Mouse (Mus musculus) myocyte (in vitro differentiated cells): ENCODE measurements around the gene Trim11. TPM values are rescaled to one million over a fixed set of nuclear protein-coding genes. Genes with fewer than 3 reads are reported as not detected.
A peak's percentile ranks its signal among the peaks of the same experiment; 100 is the strongest.

Source experiments
- H3K27me3 ChIP-seq: one replicate; pipeline ENCODE4 v1.6.1; 2011; ENCODE audit not compliant: control insufficient read depth, insufficient read depth, insufficient read length
- H3K36me3 ChIP-seq: one replicate; pipeline ENCODE4 v1.6.1; 2011; ENCODE audit not compliant: control insufficient read depth, insufficient read depth
- H3K4me2 ChIP-seq: one replicate; pipeline ENCODE4 v1.6.1; 2011; ENCODE audit warnings: low read depth, control low read depth
- H3K4me3 ChIP-seq: one replicate; pipeline ENCODE4 v1.5.1; 2011; ENCODE audit warnings: mild to moderate bottlenecking, control low read depth, moderate library complexity
- H3K79me2 ChIP-seq: one replicate; pipeline ENCODE4 v1.6.1; 2011; ENCODE audit not compliant: control insufficient read depth, insufficient read depth
- H3ac ChIP-seq: one replicate; pipeline ENCODE4 v1.6.1; 2011; ENCODE audit not compliant: control insufficient read depth, insufficient read length
- CEBPB ChIP-seq: IDR thresholded peaks from 2 replicates; pipeline ENCODE4 v1.6.1; 2011; ENCODE audit warnings: mild to moderate bottlenecking, moderate library complexity; ENCODE audit not compliant: poor library complexity, insufficient read depth, severe bottlenecking
- E2F4 ChIP-seq: IDR thresholded peaks from one replicate; pipeline ENCODE4 v1.6.1; 2011; ENCODE audit warnings: mild to moderate bottlenecking, control low read depth, moderate library complexity; ENCODE audit not compliant: insufficient read depth
- MAX ChIP-seq: IDR thresholded peaks from one replicate; pipeline ENCODE4 v1.6.1; 2011; ENCODE audit warnings: low read depth, mild to moderate bottlenecking, control low read depth
- MYOD1 ChIP-seq, 3 experiments: IDR thresholded peaks; one replicate each; pipeline ENCODE4 v1.6.1; 2011; ENCODE audit warnings: control low read depth in 2 of 3, low read depth in 2 of 3, mild to moderate bottlenecking in 2 of 3, moderate library complexity in 1 of 3; ENCODE audit not compliant: insufficient read length in 2 of 3, control insufficient read depth in 1 of 3
- MYOG ChIP-seq, 3 experiments: IDR thresholded peaks; one replicate each; pipeline ENCODE4 v1.6.1; 2011; ENCODE audit warnings: control low read depth in 2 of 3, low read depth in 2 of 3, mild to moderate bottlenecking in 2 of 3; ENCODE audit not compliant: insufficient read length in 2 of 3, control insufficient read depth in 1 of 3, insufficient read depth in 1 of 3
- POLR2A ChIP-seq: IDR thresholded peaks from one replicate; pipeline ENCODE4 v1.6.1; 2011; ENCODE audit warnings: low read depth, mild to moderate bottlenecking, control low read depth, moderate library complexity; ENCODE audit not compliant: insufficient read length
- POLR2AphosphoS2 ChIP-seq: IDR thresholded peaks from one replicate; pipeline ENCODE4 v1.6.1; 2011; ENCODE audit warnings: low read depth, control low read depth; ENCODE audit not compliant: insufficient read length
- REST ChIP-seq: IDR thresholded peaks from one replicate; pipeline ENCODE4 v1.6.1; 2011; ENCODE audit warnings: mild to moderate bottlenecking, control low read depth, moderate library complexity; ENCODE audit not compliant: insufficient read depth, insufficient read length
- SRF ChIP-seq: IDR thresholded peaks from one replicate; pipeline ENCODE4 v1.6.1; 2011; ENCODE audit warnings: low read depth; ENCODE audit not compliant: control insufficient read depth, insufficient read length
- TCF12 ChIP-seq: IDR thresholded peaks from one replicate; pipeline ENCODE4 v1.6.1; 2011; ENCODE audit warnings: mild to moderate bottlenecking, control low read depth; ENCODE audit not compliant: poor library complexity, insufficient read depth, severe bottlenecking
- TCF3 ChIP-seq: IDR thresholded peaks from one replicate; pipeline ENCODE4 v1.6.1; 2011; ENCODE audit warnings: low read depth, control low read depth; ENCODE audit not compliant: insufficient read length
- USF1 ChIP-seq: IDR thresholded peaks from one replicate; pipeline ENCODE4 v1.6.1; 2011; ENCODE audit warnings: low read depth, mild to moderate bottlenecking, control low read depth, moderate library complexity
- polyA plus RNA-seq: library from polyadenylated mRNA; unstranded; fragments of >200 nt; fragmentation: generic; extraction: Trizol; gene quantifications from one replicate; pipeline ENCODE4 v1.2.1, GENCODE M21; 2012; ENCODE audit warnings: missing spikeins

The Trim11 gene
- polyA plus RNA-seq, 1 experiment: 19.3 TPM

DNA sequence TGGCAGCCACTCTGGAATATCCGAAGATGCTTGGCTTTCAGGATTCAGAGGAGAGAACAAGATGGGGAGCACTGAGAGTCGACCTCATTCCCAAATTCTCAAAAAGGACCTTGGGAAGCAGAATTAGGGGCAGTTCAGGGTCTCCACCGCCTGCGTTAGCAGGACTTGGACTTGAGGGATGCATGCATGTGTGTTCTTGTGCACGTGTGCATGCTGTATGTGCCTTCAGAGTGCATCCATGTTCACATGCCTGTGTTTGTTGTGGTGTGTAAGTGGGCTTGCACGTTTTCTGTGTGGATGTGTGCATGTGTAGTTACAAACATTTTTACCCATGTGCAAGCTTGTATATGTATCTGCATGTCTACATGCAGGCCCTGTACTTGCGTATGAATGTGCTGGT lies 13.7 kb upstream of the Trim11 start:
- Histone ChIP-seq H3K36me3 (no peaks in the 10 kb centered on the region), H3K79me2 (no peaks in the 10 kb centered on the region), H3K27me3 (no peaks in the 10 kb centered on the region), H3K4me3 (no peak overlapping the region), H3K4me2 (no peak overlapping the region), H3ac (no peak overlapping the region)
- TF ChIP-seq E2F4: no peak
- TF ChIP-seq POLR2AphosphoS2: peak; percentile 55

DNA sequence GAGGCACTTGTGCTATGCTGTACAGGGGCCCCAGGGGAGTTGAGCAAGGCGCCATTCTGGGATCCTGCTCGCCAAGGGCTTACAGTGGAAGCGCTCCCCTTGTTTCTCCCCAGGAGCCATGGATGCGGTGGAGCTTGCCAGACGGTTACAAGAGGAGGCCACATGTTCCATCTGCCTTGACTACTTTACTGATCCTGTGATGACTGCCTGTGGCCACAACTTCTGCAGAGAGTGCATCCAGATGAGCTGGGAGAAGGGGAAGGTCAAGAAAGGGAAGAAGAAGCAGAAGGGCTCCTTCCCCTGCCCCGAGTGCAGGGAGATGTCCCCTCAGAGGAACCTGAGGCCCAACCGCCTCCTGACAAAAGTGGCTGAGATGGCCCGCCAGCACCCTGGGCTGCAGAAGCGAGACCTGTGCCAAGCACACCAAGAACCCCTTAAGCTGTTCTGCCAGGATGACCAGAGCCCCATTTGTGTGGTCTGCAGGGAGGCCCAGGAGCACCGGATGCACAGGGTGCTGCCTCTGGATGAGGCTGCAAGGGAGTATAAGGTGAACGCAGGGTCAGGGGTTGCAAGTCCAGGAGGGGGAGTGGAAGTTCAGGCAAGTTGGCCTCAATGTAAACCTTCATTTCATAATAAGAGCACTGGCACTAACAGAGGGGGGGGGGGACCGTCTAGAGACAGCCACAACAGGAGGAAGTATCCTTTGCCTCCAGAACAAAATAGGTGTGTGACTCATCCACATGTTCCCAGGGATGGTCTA lies 12.7 kb upstream of the Trim11 start:
- no peaks in the 10 kb centered on the region for H3K36me3 ChIP-seq
- H3ac ChIP-seq: no peak overlapping the region
- no peak overlapping the region for H3K4me3 ChIP-seq
- H3K79me2 ChIP-seq: no peaks in the 10 kb centered on the region
- H3K27me3 ChIP-seq: no peaks in the 10 kb centered on the region
- no peak overlapping the region for H3K4me2 ChIP-seq
- TF ChIP-seq REST: no peak
- TF ChIP-seq POLR2A: no peak
- no peak for TF ChIP-seq MAX
- no peak for TF ChIP-seq SRF
- no peak for TF ChIP-seq MYOD1 (IDR thresholded peaks at IDR 0.05; ENCODE audit: control insufficient read depth in 1 of 3, insufficient read length in 2 of 3, low read depth in 2 of 3)
- TF ChIP-seq TCF12: no peak
- TF ChIP-seq E2F4: no peak
- no peak for TF ChIP-seq USF1
- TF ChIP-seq CEBPB: no peak
- TF ChIP-seq MYOG (IDR thresholded peaks at IDR 0.05; ENCODE audit: control insufficient read depth in 1 of 3, insufficient read depth in 1 of 3, insufficient read length in 2 of 3, low read depth in 2 of 3): no peak
- TF ChIP-seq TCF3: no peak
- no peak for TF ChIP-seq POLR2AphosphoS2

DNA sequence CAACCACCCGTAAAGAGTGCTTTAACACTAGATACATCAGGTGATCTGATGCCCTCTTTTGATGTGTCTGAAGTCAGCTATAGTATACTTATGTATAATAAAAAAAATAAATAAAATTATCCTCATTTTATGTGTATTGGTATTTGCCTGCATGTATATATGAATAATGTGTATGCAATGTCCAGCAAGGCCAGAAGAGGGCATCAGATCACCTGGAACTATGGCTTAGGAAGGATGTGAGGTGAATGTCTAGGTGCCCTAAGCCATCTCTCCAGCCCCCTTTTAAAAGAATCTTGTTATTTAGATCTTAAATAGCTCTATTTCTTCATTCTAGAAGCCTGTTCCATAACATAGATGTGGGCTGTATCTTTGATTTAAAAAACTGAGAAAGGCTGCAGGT lies 10.5 kb upstream of the Trim11 start:
- no peaks in the 10 kb centered on the region for H3K36me3 ChIP-seq
- no peak overlapping the region for H3K4me2 ChIP-seq
- H3K79me2 ChIP-seq: no peaks in the 10 kb centered on the region
- no peaks in the 10 kb centered on the region for H3K27me3 ChIP-seq
- H3K4me3 ChIP-seq: no peak overlapping the region
- TF ChIP-seq POLR2AphosphoS2 (no peak), TCF12 (no peak), USF1 (no peak), TCF3 (no peak), POLR2A (no peak), MYOD1 (IDR thresholded peaks at IDR 0.05; ENCODE audit: control insufficient read depth in 1 of 3, insufficient read length in 2 of 3, low read depth in 2 of 3) (no peak), REST (no peak), E2F4 (no peak), MYOG (IDR thresholded peaks at IDR 0.05; ENCODE audit: control insufficient read depth in 1 of 3, insufficient read depth in 1 of 3, insufficient read length in 2 of 3, low read depth in 2 of 3) (no peak), MAX (no peak), SRF (no peak)
- H3ac ChIP-seq: no peak overlapping the region

GRCm38 (mm10) chr11:58968551-58968950 lies 9.3 kb upstream of the Trim11 start:
- peaks cover 3% of the 10 kb centered on the region for H3K36me3 ChIP-seq
- no peak overlapping the region for H3K4me3 ChIP-seq
- TF ChIP-seq USF1 (no peak), TCF3 (no peak), CEBPB (no peak), REST (no peak), MYOG (IDR thresholded peaks at IDR 0.05; ENCODE audit: control insufficient read depth in 1 of 3, insufficient read depth in 1 of 3, insufficient read length in 2 of 3, low read depth in 2 of 3) (no peak), TCF12 (no peak), POLR2AphosphoS2 (no peak), POLR2A (no peak), SRF (no peak), MYOD1 (IDR thresholded peaks at IDR 0.05; ENCODE audit: control insufficient read depth in 1 of 3, insufficient read length in 2 of 3, low read depth in 2 of 3) (no peak), E2F4 (no peak), MAX (no peak)
- H3K4me2 ChIP-seq: no peak overlapping the region
- no peaks in the 10 kb centered on the region for H3K27me3 ChIP-seq
- no peaks in the 10 kb centered on the region for H3K79me2 ChIP-seq
- H3ac ChIP-seq: no peak overlapping the region

GRCm38 (mm10) chr11:58969027-58969426 lies 8.9 kb upstream of the Trim11 start:
- H3K4me2 ChIP-seq: no peak overlapping the region
- TF ChIP-seq REST: no peak

DNA sequence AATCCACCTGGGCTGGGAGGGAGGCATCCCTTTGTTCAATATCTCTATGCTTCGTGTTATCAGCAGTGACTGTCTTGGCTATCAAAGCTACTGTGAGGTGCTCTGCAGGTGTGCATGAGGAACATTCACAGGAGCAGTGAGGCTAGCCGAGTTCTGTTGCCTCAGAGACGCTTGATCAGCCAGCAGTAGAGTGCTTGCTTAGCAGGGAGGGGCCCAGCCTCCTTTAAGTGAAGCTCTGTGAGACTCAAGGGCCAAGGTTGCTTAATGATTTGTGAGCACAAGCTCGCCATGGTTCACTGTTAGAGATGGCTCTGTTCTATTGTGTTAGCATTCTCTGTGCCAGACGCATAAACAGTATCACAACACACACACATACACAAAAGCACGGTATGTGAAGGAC lies 8.2 kb upstream of the Trim11 start:
- no peak overlapping the region for H3K4me2 ChIP-seq
- TF ChIP-seq MYOD1 (IDR thresholded peaks at IDR 0.05; ENCODE audit: control insufficient read depth in 1 of 3, insufficient read length in 2 of 3, low read depth in 2 of 3): no peak
- TF ChIP-seq TCF12: no peak
- TF ChIP-seq SRF: no peak
- TF ChIP-seq MAX: no peak

More at GRCm38 (mm10) chr11:58969027-58969426, 8.9 kb upstream of the Trim11 start:
- H3K79me2 ChIP-seq: no peaks in the 10 kb centered on the region
- H3ac ChIP-seq: no peak overlapping the region
- H3K27me3 ChIP-seq: no peaks in the 10 kb centered on the region
- no peak overlapping the region for H3K4me3 ChIP-seq
- H3K36me3 ChIP-seq: peaks cover 3% of the 10 kb centered on the region

More for the DNA sequence above, 8.2 kb upstream of the Trim11 start:
- no peaks in the 10 kb centered on the region for H3K27me3 ChIP-seq
- H3K79me2 ChIP-seq: peaks cover 2% of the 10 kb centered on the region
- peaks cover 3% of the 10 kb centered on the region for H3K36me3 ChIP-seq
- H3K4me3 ChIP-seq: no peak overlapping the region
- no peak overlapping the region for H3ac ChIP-seq
